Mouse (Mus musculus) testis, adult 10 weeks (tissue): ENCODE measurements around the gene Hist1h4d. TPM values are rescaled to one million over a fixed set of nuclear protein-coding genes. Genes with fewer than 3 reads are reported as not detected.

ENCODE experiments used
- polyA plus RNA-seq: library from polyadenylated mRNA; stranded (reverse); fragments of 350-450 nt; fragmentation: Illumina TruSeq; extraction: RNeasy Lipid Tissue Mini Kit (QIAGEN cat#74804); gene quantifications from one replicate; pipeline ENCODE4 v1.2.3, GENCODE M21; 2014; ENCODE audit warnings: low read depth, low replicate concordance

The Hist1h4d gene
- polyA plus RNA-seq, 1 experiment from 2014 or later = not detected

Other genes with a start within 250 kb of the Hist1h4d start
- 33.4 TPM for gene Zfp322a, start 212.4 kb upstream of the Hist1h4d start, polyA plus RNA-seq
- 1.4 TPM for gene Abt1, start 157.7 kb upstream of the Hist1h4d start, polyA plus RNA-seq
- gene Btn1a1, start 115.7 kb upstream of the Hist1h4d start, polyA plus RNA-seq = 0.35 TPM
- 0.25 TPM for gene Btn2a2, start 92.7 kb upstream of the Hist1h4d start, polyA plus RNA-seq
- not detected for gene Hist1h4h, start 50.5 kb upstream of the Hist1h4d start, polyA plus RNA-seq
- gene Hist1h2af, start 47.7 kb upstream of the Hist1h4d start, polyA plus RNA-seq = not detected
- not detected for gene Hist1h3g, start 46.2 kb upstream of the Hist1h4d start, polyA plus RNA-seq
- gene Hist1h2bh, start 38.2 kb upstream of the Hist1h4d start, polyA plus RNA-seq = not detected
- gene Hist1h3f, start 37.5 kb upstream of the Hist1h4d start, polyA plus RNA-seq = not detected
- gene Hist1h4f, start 29.9 kb upstream of the Hist1h4d start, polyA plus RNA-seq = not detected
- 0.11 TPM for gene Hist1h1d, start 28.3 kb upstream of the Hist1h4d start, polyA plus RNA-seq
- gene Hist1h3e, start 19.2 kb upstream of the Hist1h4d start, polyA plus RNA-seq = not detected
- not detected for gene Hist1h2ae, start 10.4 kb upstream of the Hist1h4d start, polyA plus RNA-seq
- gene Hist1h2bg, start 10.2 kb upstream of the Hist1h4d start, polyA plus RNA-seq = not detected
- gene Hist1h2bf, start 7.4 kb upstream of the Hist1h4d start, polyA plus RNA-seq = not detected
- gene Hist1h2ad, start 7.2 kb upstream of the Hist1h4d start, polyA plus RNA-seq = not detected
- gene Hist1h3d, start 5.8 kb upstream of the Hist1h4d start, polyA plus RNA-seq = not detected
- gene Hist1h2be, start 39.5 kb downstream of the Hist1h4d start, polyA plus RNA-seq = 0.91 TPM
- 0.24 TPM for gene Hist1h1e, start 41.0 kb downstream of the Hist1h4d start, polyA plus RNA-seq
- 0.28 TPM for gene Hist1h2ac, start 102.3 kb downstream of the Hist1h4d start, polyA plus RNA-seq
- gene Hist1h2bc, start 102.6 kb downstream of the Hist1h4d start, polyA plus RNA-seq = 16.4 TPM
- 0.91 TPM for gene Hist1h1t, start 114.2 kb downstream of the Hist1h4d start, polyA plus RNA-seq
- gene Hist1h4c, start 116.9 kb downstream of the Hist1h4d start, polyA plus RNA-seq = 3.9 TPM
- 13.3 TPM for gene Hfe, start 129.3 kb downstream of the Hist1h4d start, polyA plus RNA-seq
- gene Hist1h1c, start 157.2 kb downstream of the Hist1h4d start, polyA plus RNA-seq = 1.8 TPM
- not detected for gene Hist1h3c, start 164.0 kb downstream of the Hist1h4d start, polyA plus RNA-seq
- not detected for gene Hist1h2bb, start 165.1 kb downstream of the Hist1h4d start, polyA plus RNA-seq
- gene Hist1h2ab, start 169.5 kb downstream of the Hist1h4d start, polyA plus RNA-seq = not detected
- gene Hist1h3b, start 170.7 kb downstream of the Hist1h4d start, polyA plus RNA-seq = not detected
- gene Hist1h4b, start 175.4 kb downstream of the Hist1h4d start, polyA plus RNA-seq = not detected
- gene Hist1h4a, start 179.6 kb downstream of the Hist1h4d start, polyA plus RNA-seq = 3.1 TPM
- gene Hist1h3a, start 180.8 kb downstream of the Hist1h4d start, polyA plus RNA-seq = not detected
- not detected for gene Hist1h1a, start 182.1 kb downstream of the Hist1h4d start, polyA plus RNA-seq
- 4.5 TPM for gene Trim38, start 188.3 kb downstream of the Hist1h4d start, polyA plus RNA-seq
- 0.25 TPM for gene Slc17a2, start 225.4 kb downstream of the Hist1h4d start, polyA plus RNA-seq